Mouse (Mus musculus) heart, adult 8-10 months (tissue): ENCODE results near the gene Il25. TPM values are rescaled to one million over a fixed set of nuclear protein-coding genes. Genes with fewer than 3 reads are reported as not detected.

Experiments
- DNase-seq: peaks from one replicate; pipeline ENCODE4 v3.0.0; 2022; ENCODE audit warnings: low spot score
- total RNA-seq, 4 experiments: library from RNA; stranded (reverse); gene quantifications; 2 replicates each; pipeline ENCODE4 v1.2.4; 2022

The Il25 gene
- not detected for total RNA-seq

DNA sequence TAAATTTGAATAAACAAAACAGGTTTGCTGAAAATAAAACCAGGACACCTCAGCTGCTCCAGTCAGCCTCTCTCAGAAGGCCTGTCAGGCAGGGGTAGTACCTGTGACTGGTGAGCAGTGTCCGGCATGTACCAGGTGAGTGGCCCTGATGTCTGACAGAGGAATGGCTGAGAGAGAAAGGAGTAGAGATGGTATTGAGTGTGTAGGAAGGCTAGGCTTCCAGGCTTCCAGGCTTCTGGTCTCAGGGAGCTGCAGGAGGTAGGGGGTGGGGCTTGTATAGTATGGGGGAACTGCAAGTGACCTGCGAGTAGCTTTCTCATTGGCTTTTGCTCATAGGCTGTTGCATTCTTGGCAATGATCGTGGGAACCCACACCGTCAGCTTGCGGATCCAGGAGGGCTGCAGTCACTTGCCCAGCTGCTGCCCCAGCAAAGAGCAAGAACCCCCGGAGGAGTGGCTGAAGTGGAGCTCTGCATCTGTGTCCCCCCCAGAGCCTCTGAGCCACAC is at the start of gene Il25:
Gene Il25 (plus strand): TSS at position 51 of the 506 bp plus-strand sequence.
- DNase-seq: no peak

DNA sequence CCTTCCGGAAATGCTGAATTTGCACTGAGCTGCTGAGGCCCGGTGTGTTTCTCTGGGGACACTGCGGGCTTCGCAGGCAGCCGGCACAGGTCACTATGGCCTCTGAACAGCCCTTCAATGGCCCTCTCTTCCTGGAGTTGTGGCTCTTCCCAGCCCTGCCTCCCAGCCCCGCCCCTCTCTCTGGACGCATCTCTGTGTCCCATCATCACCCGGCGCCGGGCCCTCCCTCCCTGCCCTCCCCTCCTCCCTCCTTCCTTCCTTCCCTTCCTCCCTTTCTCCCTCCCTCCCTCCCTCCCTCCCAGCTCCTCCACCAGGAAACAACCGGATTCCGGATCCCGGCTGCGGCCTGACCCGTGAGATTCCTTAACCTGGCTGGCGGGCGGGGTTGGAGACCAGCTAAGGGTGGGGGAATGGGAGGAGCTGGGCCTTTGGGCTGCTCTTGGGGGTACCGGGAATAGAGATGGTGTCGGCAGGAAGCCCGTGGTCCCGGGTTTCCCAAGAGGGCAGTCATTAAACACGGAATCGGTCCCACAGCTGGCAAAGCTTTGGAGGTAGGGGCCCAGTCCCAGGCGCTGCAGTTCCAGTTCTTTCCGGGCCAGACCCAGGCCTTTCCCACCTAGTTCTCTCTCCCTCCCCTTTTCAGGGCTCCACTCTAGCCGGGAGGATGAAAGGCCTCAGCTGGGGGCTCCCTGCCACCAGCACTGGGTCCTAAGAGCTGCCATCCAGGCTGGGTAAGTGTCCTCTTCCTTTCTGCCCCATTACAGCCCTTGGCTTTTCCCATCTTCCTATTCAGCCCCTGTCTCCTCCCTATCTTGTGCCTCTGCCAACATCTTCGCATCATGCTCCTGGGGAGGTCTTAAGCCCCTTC is 49.1 kb upstream of the Il25 start, which contains the start of the genes Bcl2l2 and Gm20521:
Gene Bcl2l2 (plus strand): TSS at position 224 of the 868 bp plus-strand sequence.
Gene Gm20521 (plus strand): TSS at position 288 of the 868 bp plus-strand sequence.
- DNase-seq: peak; percentile 75

DNA sequence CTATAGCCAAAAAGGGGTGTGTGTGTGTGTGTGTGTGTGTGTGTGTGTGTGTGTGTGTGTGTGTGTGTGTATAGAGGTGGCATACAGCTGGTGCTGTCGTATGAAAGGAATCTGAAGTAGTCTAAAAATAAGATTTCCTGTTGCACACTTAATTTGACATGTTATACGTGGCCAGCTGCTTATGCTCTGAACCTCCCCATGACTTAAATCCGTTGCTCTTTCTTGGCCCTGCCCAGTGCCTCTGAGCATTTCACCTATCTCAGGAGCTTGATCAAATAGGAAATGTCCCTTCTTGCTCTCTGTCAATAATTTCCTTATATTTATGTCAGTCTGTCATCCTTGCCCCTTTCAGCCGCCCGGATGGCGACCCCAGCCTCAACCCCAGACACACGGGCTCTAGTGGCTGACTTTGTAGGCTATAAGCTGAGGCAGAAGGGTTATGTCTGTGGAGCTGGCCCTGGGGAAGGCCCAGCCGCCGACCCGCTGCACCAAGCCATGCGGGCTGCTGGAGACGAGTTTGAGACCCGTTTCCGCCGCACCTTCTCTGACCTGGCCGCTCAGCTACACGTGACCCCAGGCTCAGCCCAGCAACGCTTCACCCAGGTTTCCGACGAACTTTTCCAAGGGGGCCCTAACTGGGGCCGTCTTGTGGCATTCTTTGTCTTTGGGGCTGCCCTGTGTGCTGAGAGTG is 48.3 kb upstream of the Il25 start:
- DNase-seq: no peak

- DNase-seq: no peak
Observed at GRCm38 (mm10) chr14:54885309-54885708, 47.2 kb upstream of the Il25 start.

DNA sequence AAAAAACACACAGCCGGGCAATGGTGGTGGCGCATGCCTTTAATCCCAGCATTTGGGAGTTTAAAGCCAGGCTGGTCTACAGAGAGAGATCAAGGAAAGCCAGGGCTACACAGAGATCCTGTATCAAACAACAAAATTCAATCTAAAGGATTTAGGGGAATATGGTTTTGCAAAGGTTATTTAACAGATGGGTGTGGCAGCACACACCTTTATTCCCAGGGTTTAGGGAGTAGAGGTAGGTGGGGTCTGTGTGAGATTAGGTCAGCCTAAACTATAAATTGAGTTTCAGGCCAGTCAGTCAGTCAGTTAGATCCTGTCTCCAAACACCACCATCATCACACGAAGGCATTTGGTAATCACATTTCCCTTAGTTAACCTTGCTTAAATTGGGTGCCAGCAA is 40.3 kb upstream of the Il25 start, which contains the start of gene Pabpn1:
Gene Pabpn1 (plus strand): TSS at position 301 of the 400 bp plus-strand sequence.
- DNase-seq: no peak

DNA sequence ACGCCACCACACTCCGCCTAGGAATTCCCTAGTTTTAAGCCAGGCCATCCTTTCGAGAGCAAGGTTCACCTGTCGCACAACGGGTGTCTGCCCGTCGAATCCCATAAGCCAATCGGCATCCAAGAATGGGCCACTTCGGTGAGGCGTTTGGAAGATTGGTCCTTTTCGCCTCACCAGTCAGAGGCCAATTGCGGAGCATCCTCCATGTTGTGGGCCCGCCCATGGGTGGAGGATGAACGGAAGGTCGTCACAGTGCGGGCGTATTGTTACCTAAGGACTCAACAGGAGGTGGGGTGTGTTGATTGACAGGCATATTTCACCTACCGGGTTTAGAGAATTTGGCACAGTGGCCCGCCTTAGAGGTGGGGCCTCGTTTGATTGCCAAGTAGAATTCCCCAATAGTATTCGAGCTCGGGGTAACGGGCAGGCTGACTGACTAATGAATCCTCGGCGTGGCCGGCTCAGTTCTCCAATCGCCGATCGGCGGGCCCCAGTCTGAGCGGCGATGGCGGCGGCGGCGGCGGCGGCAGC is 38.8 kb upstream of the Il25 start:
- peak; percentile 100 for DNase-seq

DNA sequence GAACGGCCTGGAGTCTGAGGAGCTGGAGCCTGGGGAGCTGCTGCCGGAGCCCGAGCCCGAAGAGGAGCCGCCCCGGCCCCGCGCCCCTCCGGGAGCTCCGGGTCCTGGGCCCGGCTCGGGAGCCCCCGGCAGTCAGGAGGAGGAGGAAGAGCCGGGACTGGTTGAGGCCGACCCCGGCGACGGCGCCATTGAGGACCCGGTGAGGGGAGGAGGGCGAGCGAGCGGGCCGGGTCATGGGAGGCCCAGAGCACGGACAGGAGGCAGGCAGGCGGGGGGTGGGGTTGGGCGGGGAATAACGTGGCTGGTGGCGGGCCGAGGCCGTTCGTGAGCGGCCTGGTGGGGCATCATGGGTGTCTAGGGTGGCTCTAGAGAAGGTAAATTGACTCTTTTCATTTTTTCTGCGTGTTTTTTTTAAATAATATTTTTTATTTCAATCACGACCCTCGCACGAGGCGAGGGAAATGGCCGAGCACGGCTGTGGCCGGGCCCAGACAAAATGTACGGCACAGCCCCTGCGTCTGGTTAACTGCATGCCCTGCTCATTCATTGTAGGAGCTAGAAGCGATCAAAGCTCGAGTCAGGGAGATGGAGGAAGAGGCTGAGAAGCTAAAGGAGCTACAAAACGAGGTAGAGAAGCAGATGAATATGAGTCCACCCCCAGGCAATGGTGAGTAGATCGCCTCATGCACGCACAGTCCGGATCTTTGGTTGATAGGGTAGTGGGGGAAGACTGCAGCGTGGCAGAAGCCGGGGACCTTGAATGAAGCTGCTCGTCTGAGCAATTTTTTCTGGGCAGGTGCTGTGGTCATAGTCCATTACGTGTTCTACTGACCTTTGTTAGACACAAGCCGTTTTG is 38.0 kb upstream of the Il25 start:
- peak; percentile 53 for DNase-seq

GRCm38 (mm10) chr14:54897445-54897844 is 35.0 kb upstream of the Il25 start:
- DNase-seq: no peak

GRCm38 (mm10) chr14:54900383-54900782 is 32.1 kb upstream of the Il25 start:
- DNase-seq: peak; percentile 84

DNA sequence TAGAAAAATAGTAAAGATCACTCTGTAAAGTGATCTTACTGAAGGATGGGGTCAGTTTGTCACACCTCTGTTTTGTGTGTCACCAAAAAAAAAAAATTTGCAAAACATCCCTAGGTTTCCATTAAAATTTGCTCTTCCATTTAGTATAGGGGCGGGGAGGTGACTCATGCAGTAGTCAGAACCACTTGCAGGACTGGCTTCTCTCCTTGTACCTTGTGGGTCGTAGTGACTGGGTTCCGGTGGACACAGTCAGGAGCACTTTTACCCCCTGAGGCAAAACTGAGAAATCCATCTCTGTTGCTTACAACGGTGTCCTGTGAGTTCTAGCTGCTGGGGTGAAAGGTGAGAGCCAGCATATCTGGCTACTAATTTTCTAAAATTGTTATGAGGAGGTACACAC is 28.9 kb upstream of the Il25 start:
- no peak for DNase-seq

DNA sequence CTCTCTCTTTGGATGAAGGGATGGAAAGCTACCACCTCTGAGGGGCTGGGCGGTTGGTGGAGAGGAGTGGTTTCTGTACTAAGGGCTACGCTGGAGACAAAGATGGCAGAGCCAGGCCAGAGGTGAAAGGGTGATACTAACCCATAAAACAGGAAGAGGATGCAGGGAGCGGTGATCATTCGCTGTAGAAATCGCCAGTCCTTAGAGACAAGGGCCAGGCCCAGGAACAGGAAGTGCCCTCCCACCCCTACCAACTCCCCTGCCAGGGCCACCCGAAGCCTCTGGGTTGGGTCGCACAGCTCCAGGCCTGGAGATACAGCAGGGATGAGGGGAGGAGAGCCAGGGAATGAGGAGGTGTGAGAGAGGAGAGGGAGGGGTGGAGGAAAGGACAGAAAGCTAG is 23.8 kb upstream of the Il25 start:
- no peak for DNase-seq

DNA sequence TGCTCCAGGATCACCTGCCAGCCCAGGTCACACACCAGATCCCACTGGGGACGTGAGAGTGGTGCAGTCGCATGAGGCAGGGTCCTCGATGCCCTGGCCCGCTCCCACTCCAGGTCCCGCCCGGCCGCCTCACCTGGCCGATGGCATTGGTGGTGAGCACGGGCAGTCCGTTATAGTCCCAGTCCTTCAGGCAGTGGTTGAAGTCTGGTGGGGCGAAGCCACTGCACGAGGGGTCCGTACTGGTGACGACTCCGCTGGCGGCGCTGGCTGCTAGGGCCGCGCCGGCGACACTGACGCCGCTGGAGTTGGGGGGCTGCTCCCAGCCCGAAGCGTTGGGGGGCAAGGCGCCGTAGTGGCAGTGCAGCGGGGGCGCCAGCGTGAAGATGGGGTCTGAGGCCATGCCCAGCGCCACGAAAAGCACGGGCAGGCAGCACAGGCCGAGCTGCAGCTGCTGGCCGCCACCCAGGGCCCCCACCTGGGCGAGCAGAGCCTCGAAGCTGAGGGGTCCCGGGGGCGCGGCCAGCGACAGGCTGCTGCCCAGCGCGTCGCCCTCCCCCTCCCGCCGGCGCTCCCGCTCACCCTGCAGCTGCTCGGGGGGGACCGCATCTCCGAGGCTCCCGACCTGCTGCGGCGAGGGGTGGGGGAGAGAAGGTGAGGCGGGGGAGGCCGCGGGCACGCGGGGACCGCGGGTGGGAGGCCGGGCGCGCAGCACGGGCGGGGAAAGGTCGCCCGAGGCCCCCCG is 20.2 kb upstream of the Il25 start:
- DNase-seq: no peak

GRCm38 (mm10) chr14:54912886-54913285 is 19.6 kb upstream of the Il25 start, which contains the start of gene Slc22a17:
Gene Slc22a17 (minus strand): TSS chr14:54913132.
- peak; percentile 68 for DNase-seq

GRCm38 (mm10) chr14:54913343-54913742 is 19.2 kb upstream of the Il25 start:
- no peak for DNase-seq

DNA sequence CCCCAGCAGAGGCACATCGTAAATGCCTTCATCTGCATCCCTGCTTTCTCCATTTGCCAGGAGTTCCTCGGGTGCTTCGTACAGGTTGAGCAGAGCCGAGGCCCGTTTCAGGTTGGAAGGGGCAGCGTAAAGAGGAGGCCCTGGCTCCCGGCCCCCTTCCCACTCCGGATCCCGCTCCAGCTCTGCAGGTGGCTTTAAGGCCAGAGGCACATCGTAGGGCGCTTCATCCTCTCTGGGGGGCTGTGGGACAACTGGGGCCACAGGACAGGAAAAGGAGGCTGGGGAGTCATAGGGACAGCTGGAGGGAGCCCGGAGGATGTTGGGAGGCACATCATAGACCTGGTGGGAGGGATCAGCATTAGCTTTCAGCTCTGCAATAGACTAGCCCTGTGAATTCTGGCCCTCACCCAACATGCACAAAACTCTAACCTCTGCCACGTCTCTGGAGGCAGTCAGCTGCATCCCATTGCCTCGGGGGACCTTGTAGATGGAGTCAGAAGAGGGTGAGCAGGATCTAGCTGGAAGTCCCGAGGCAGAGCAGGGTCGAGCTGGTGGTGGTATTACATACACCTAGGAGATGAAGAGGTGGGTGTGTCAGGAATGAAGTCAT is 12.3 kb upstream of the Il25 start:
- DNase-seq: no peak

GRCm38 (mm10) chr14:54924641-54925348 is 7.7 kb upstream of the Il25 start:
- peak; percentile 65 for DNase-seq

DNA sequence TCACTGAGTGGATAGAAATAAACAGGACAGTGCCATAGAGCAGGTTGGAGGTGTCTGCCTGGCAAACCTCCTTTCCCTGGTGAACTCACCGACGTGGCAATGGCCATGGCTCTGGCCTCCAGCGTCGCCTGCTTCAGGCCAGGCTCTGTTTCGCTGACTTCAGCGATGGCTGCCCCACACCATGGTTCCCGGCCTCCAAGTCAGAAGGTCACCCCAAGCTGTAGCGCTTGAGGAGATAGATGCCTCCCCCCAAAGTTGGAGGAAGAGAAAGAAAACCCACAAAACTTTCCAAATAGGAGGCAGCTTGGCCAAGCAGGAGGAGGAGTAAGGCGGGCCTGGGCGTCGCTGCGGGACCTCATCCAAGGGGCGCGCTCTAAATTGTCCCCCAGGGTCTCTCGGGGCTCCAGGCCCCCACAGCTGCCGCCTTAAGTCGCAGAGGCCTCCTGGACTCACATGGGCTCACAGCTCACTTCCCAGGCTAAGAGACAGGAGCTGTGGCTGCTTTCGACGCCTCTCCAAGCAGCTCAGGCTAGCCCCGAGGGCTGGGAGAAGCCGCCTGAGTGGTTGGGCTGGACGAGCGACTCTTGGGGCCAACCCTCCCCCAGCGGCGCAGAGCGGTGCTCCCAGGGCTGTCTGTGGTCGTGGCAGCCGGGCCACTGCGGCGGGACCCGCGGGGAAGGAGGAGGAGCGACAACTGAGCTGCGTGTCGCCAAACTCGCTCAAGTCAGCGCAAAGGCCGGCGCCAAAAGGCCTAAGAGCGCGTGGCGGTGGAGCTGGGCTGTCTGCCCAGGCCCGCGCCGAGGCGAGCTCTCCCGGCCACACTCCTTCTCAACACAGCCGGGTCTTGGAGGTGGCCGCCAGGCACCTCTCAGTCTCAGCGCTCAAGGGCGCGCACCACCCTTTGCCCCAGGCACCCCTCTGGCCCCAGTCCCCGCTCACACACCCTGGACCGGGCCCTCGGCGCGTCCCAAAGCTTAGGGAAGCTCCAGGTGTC is 6.8 kb upstream of the Il25 start, which contains the start of gene Efs:
Gene Efs (minus strand): TSS at position 778 of the 994 bp plus-strand sequence.
- DNase-seq: no peak
